Mouse (Mus musculus): ENCODE data around the gene Gm10643.

Gm10643 gene

GRCm38 (mm10) chr8:84071921-84072320 is 7.0 kb upstream of the Gm10643 start:
- no peak for DNase-seq (ENCODE audit: low read depth, low spot score)

DNA sequence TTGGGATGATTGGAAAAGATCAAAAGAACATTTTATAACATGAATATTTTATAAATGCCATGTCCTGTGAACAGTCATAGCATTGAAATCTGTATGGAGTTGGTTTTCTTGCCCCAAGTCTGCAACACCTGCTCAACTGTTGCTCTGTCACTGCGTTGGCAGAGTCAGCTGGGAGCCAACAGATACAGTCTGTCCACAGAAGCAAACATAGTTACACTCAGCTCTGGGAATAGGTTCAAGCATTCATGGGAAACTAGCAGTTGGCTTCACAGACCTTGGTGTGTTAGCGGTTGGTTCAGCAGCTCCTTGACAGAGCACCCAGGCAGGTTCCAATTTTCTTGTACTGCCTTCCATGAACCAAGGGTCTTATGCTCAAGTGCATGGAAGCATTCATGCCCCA is 5.7 kb upstream of the Gm10643 start:
- DNase-seq (ENCODE audit: low read depth, low spot score), result no peak

DNA sequence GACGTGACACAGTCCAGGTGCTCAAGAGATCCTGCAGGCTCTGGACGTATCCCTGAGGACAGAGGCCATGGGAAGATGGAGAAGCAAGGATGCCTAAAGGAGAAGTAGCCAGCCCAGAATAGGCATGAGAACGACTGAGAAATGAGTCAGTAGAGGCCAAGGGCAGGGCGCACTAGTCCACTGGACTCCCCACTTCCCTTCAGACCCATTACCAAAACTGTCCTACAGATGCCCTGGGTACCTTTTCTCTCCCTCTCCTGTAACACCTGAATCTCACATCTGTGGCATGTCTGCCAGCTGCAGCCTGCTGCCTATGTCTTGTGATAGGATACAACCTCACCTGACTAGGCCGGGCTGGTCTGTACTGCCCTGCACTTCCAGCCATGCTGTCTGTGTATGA is 5.3 kb upstream of the Gm10643 start:
- no peak for DNase-seq (ENCODE audit: low read depth, low spot score)

DNA sequence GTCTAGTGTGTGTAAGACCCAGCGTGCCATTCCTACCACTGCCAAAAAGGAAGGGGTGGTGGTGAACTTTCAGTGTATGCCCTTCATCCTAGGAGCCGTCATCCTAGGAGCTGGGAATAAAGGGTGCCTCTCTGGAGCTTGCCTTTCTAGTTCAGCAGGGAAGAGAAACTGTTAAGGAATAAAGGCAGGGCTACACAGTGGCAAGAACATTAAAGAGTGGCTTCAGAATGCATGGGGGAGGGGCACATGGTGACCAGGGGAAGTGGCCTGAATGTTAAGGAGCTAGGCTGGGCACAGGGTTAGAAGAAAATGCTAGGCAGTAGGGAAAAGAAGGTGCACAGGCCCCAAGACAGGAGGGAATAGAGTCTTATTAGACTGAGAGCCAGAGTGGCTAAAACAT is 4.8 kb upstream of the Gm10643 start:
- DNase-seq (ENCODE audit: low read depth, low spot score), result no peak

DNA sequence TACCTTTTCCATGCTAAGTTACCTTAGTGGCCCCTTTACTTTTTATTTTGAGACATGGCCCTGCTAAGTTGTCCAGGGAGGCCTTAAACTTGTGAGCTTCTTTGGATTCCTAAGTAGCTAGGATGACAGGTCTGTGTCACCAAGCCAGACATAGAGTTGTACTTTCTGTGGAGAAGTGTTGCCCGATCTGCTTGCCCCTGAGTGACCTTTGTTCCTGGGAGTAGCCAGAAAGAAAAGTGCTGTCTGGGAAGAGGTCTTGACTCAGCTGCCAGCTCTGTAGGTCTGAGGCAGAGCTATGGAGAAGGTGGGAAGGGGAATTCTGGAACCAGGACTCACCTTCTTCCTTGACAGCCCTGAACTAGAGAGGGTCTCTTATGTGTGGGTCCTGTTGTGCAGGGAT is 4.2 kb upstream of the Gm10643 start:
- no peak for DNase-seq (ENCODE audit: low read depth, low spot score)

DNA sequence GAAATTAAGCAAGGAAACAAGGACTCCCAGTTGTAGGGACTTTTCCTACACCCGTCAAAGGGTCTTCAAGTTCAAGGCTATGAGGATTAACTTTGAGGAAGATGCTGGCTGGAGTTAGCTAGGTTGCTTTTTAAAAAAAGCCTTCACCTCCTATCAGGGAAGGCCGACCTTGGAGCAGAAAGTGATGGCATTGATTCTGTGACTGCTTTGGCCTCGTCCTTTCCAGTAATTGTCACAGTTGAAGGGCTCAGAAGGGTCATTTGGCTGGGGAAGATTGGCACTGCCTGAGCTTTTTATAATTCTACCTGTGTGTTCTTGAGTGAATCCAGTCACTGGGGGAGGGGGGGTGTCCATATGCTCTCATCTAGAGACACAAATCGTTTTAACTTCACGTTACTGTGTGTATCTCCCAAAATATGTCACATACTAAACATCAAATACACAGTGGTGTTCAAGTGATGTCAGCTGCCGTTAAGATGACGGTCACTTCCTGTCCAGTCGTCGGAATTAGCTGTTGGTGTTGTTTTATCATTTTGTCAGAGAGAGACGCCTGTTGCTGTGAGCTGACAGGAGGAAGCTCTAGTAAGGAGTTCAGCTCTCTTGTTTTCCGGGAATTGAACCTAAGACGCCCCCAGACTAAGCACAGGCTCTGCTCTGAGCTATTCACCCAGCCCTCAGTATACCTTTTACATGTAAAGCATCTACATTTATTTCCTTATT is 3.5 kb upstream of the Gm10643 start:
- DNase-seq (ENCODE audit: low read depth, low spot score), result no peak

- DNase-seq (ENCODE audit: low read depth, low spot score), result no peak
Observed at GRCm38 (mm10) chr8:84067911-84068310, 3.0 kb upstream of the Gm10643 start.

- peak; percentile 78 for DNase-seq (ENCODE audit: low read depth, low spot score)
Observed at GRCm38 (mm10) chr8:84067047-84067573, 2.2 kb upstream of the Gm10643 start.

- peak; percentile 100 for DNase-seq (ENCODE audit: low read depth, low spot score)
Observed at GRCm38 (mm10) chr8:84066291-84066930, 1.5 kb upstream of the Gm10643 start, which contains the start of gene Rfx1. Gene Rfx1 (plus strand): TSS chr8:84066834.

GRCm38 (mm10) chr8:84065457-84066072 is 628 bp upstream of the Gm10643 start:
- DNase-seq (ENCODE audit: low read depth, low spot score), result no peak

DNA sequence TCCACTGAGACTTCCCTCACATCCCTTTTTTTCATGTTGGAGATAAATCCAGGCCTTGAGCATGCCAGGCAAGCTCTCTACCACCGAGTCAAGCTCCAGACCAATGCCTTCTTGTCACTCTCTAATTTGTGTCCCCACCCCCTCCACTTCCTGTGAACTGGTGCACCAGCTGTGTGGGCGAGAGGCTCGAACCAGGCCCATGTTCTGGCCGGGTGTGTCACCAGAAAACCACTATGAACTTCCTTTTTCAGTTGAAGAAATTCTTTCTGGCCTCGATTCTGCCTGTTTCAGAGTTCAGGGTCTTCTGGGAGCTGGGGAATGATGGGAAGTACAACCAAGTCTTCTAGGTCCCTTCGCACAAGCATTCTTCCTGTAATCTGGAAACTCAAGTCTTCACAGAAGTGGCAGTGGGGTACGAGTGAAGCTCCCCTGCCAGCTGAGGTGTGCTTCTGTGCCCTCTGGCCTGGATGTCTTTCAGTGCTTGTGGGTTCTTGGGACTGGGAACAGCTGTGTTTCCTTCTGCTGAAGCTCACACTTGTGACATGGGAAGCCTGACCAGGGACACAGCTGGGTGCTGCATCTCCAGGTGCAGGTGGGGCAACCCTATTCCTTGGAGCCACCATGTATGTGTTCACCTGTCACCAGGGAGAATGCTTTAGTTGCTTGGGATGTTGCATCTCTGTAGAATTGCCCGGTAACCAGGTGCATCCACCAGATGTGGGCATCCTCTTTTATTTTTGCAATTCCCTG is 901 bp downstream of the Gm10643 start:
- no peak for DNase-seq (ENCODE audit: low read depth, low spot score)

- no peak for DNase-seq (ENCODE audit: low read depth, low spot score)
Observed at GRCm38 (mm10) chr8:84060245-84060644, 4.7 kb downstream of the Gm10643 start.

- DNase-seq (ENCODE audit: low read depth, low spot score), result no peak
Observed at GRCm38 (mm10) chr8:84059226-84059625, 5.7 kb downstream of the Gm10643 start.

GRCm38 (mm10) chr8:84057827-84058226 is 7.1 kb downstream of the Gm10643 start:
- DNase-seq (ENCODE audit: low read depth, low spot score), result no peak

DNA sequence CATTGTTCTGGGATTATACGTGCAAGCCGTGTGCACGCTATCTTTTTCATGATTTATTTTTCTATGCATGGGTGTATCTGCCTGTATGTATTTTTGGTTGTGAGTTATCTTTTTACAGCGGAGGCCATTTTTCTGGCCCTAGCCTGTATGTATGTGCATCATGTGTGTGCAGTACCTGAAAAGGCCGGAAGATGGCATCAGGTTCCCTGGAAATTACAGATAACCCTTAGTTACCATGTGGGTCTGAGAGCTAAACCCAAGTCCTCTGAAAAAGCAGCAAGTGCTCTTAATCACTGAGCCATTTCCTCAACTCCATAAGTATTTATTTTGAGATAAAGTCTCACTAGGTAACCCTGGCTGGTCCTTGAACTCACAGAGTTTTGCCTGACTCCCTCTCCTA is 11.7 kb downstream of the Gm10643 start:
- DNase-seq (ENCODE audit: low read depth, low spot score), result no peak

GRCm38 (mm10) chr8:84052746-84053145 is 12.2 kb downstream of the Gm10643 start:
- DNase-seq (ENCODE audit: low read depth, low spot score), result no peak

DNA sequence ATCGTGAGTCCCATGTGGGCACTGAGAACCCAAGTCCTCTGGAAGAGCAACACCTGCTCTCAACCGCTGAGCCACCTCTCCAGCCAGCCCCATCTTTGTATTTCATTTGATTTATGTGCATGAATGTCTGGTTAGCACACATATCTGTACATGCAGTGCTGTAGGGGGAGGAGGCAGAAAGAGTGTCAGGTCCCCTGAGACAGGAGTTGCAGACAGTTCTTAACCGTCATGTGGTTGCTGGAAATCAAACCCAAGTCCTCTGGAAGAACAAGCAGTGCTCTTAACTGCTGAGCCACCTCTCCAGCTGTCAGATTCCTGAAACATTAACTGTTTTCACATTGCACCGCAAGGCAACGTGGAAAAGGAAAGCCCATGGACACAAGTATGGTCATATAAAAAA is 16.8 kb downstream of the Gm10643 start:
- DNase-seq (ENCODE audit: low read depth, low spot score), result no peak

DNA sequence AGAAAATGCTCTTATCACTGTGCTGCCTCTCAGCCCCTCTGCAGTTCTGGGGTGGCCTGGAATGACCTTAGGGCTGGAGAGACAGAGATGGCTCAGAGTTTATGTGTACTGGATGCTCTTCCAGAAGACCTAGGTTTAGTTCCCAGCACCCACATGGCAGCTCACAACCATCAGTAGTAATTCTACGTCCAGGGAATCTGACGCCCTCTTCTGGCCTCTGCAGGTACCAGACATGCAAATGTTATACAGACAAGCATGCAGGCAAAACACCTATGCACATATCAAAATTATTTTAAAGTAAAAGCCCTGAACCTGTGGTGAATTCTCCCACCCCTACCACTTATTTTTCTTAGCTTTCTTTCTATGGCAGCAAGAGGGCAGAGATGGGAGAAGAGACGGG is 18.4 kb downstream of the Gm10643 start:
- DNase-seq (ENCODE audit: low read depth, low spot score), result no peak

DNA sequence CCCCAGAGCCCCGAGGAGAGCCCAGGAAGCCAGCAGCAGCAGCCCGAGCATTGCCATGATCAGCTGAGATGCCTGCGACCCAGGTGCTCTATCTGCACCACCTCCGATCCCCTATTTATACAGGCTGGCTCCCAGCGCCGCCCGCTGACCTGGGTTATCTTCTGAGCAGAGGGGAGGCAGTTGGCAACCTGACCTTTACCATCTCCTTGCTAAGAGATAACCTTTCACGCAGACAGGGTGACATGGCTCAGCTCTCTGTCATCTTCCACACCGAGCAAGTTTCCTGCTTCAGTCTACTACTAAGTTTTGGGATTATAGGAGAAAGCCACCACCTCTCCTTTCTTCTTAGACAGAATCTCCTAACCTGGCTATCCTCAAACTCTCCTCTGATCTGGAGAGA is 20.0 kb downstream of the Gm10643 start, which contains the start of gene Rln3:
Gene Rln3 (minus strand): TSS at position 101 of the 400 bp plus-strand sequence.
- DNase-seq (ENCODE audit: low read depth, low spot score), result no peak

GRCm38 (mm10) chr8:84044103-84044502 is 20.8 kb downstream of the Gm10643 start:
- no peak for DNase-seq (ENCODE audit: low read depth, low spot score)

DNA sequence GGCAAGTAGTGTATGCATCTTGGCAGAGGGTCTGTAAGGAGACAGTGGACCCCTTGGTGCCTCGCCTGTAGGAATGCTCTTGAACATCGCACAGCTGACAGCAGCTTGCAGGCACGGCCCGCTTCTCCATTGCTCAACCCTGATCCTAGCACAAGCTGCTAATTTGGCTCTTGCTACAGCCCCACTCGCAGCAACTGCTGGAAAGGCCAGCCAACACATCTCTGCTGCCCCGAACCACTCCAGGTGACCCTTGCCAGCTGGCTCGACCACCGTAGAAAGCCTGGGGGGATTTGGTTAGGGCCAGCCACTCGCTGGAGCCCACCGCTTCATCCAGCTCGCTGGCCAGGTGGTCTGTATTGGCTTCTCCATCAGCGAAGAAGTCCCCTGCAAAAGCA is 22.0 kb downstream of the Gm10643 start:
- DNase-seq (ENCODE audit: low read depth, low spot score), result no peak

Data from brain, embryonic 18.5 days (tissue).